Mouse (Mus musculus) limb, embryonic 13.5 days (tissue): Measurements from ENCODE around the gene Mgl2. TPM values are rescaled to one million over a fixed set of nuclear protein-coding genes. Genes with fewer than 3 reads are reported as not detected.
"Not testable (repeated sequence)": the region's sequence is repeated elsewhere in the genome, so short reads cannot be mapped to it uniquely, and the experiment has no call there.

Experiments used
- ATAC-seq: fragments of 200-750 bp; cut with Nextera tagmentation; 2 replicates; pipeline ENCODE4 v1.8.0; 2017; ENCODE audit warnings: low read depth, moderate number of reproducible peaks, moderate TSS enrichment; ENCODE audit not compliant: low FRiP score
- H3K27ac ChIP-seq: fragments of 300-500 bp; sonication (generic); 2 replicates; pipeline ENCODE4 v1.5.1; 2015; ENCODE audit warnings: inconsistent platforms, mild to moderate bottlenecking, moderate library complexity
- H3K27me3 ChIP-seq: fragments of 300-500 bp; sonication (generic); 2 replicates; pipeline ENCODE4 v1.6.1; 2015; ENCODE audit warnings: mild to moderate bottlenecking, inconsistent platforms
- H3K36me3 ChIP-seq: fragments of 300-500 bp; sonication (generic); 2 replicates; pipeline ENCODE4 v1.6.1; 2015; ENCODE audit warnings: inconsistent platforms, mild to moderate bottlenecking, moderate library complexity
- H3K4me1 ChIP-seq: fragments of 300-500 bp; sonication (generic); 2 replicates; pipeline ENCODE4 v1.6.1; 2015; ENCODE audit warnings: inconsistent platforms
- H3K4me2 ChIP-seq: fragments of 300-500 bp; sonication (generic); replicated peaks from 2 replicates; pipeline ENCODE4 v1.6.1; 2015; ENCODE audit warnings: inconsistent platforms, mild to moderate bottlenecking, moderate library complexity
- H3K4me3 ChIP-seq: fragments of 300-500 bp; sonication (generic); 2 replicates; pipeline ENCODE4 v1.5.1; 2015; ENCODE audit warnings: moderate library complexity, mild to moderate bottlenecking, inconsistent platforms
- H3K9ac ChIP-seq: fragments of 300-500 bp; sonication (generic); 2 replicates; pipeline ENCODE4 v1.6.1; 2015; ENCODE audit warnings: mild to moderate bottlenecking, inconsistent platforms
- H3K9me3 ChIP-seq: fragments of 300-500 bp; sonication (generic); 2 replicates; pipeline ENCODE4 v1.6.1; 2016; ENCODE audit warnings: inconsistent platforms
- WGBS: fragments of 180-500 bp; shearing (Covaris S2); methylation state at CpG from one replicate; pipeline ENCODE4 v1.1.7; 2015; 5-methylcytosine and 5-hydroxymethylcytosine counted together
- polyA plus RNA-seq: library from polyadenylated mRNA; unstranded; fragments of >200 nt; fragmentation: Nextera tagmentation; extraction: Ambion mirVana; gene quantifications from 2 replicates; pipeline ENCODE4 v1.2.1, GENCODE M21; 2015

The Mgl2 gene
- polyA plus RNA-seq, 1 experiment from 2014 or later = 0.25 TPM

- not testable (repeated sequence) for ATAC-seq, H3K9ac ChIP-seq
- 68% methylated on average over 3 of the region's 3 CpGs for WGBS
Observed at GRCm38 (mm10) chr11:70135001-70135400, 4.9 kb downstream of the Mgl2 start.

GRCm38 (mm10) chr11:70135925-70136324 is 5.8 kb downstream of the Mgl2 start:
- not testable (repeated sequence) for H3K4me2 ChIP-seq, H3K4me1 ChIP-seq, H3K9me3 ChIP-seq, H3K9ac ChIP-seq, ATAC-seq, H3K36me3 ChIP-seq, H3K27ac ChIP-seq, H3K27me3 ChIP-seq, H3K4me3 ChIP-seq
- WGBS = 86% methylated on average over 8 of the region's 8 CpGs

More at GRCm38 (mm10) chr11:70135001-70135400, 4.9 kb downstream of the Mgl2 start:
- H3K27ac ChIP-seq, H3K4me1 ChIP-seq, H3K9me3 ChIP-seq, H3K4me3 ChIP-seq, H3K36me3 ChIP-seq, H3K27me3 ChIP-seq, H3K4me2 ChIP-seq: not testable (repeated sequence)

- Histone ChIP-seq H3K9ac (no peak overlapping the region), H3K4me2 (no peak overlapping the region), H3K27ac (no peak overlapping the region), H3K4me3 (no peak overlapping the region), H3K36me3 (no peaks in the 10 kb centered on the region), H3K9me3 (no peaks in the 10 kb centered on the region), H3K4me1 (no peaks in the 10 kb centered on the region), H3K27me3 (no peaks in the 10 kb centered on the region)
- WGBS = 85% methylated on average over 10 of the region's 10 CpGs
- no peak for ATAC-seq
Observed at GRCm38 (mm10) chr11:70139171-70139570, 9.0 kb downstream of the Mgl2 start.

- Histone ChIP-seq H3K27ac (no peak overlapping the region), H3K27me3 (no peaks in the 10 kb centered on the region), H3K9ac (no peak overlapping the region), H3K4me2 (no peak overlapping the region), H3K9me3 (no peaks in the 10 kb centered on the region), H3K4me3 (no peak overlapping the region), H3K4me1 (no peaks in the 10 kb centered on the region), H3K36me3 (no peaks in the 10 kb centered on the region)
- ATAC-seq = no peak
- WGBS = 55% methylated on average over 3 of the region's 3 CpGs
Observed at GRCm38 (mm10) chr11:70151072-70151471, 20.9 kb downstream of the Mgl2 start.

GRCm38 (mm10) chr11:70155897-70156296 is 25.8 kb downstream of the Mgl2 start, which contains the start of gene Clec10a:
Gene Clec10a (plus strand): TSS chr11:70156197.
- not testable (repeated sequence) for H3K4me2 ChIP-seq, H3K27ac ChIP-seq, H3K36me3 ChIP-seq, H3K4me3 ChIP-seq, H3K9me3 ChIP-seq, H3K27me3 ChIP-seq, ATAC-seq, H3K4me1 ChIP-seq, H3K9ac ChIP-seq
- WGBS = no CpG with 5 or more reads among the region's 5 CpGs

- no peak overlapping the region for H3K9ac ChIP-seq
- H3K27ac ChIP-seq = no peak overlapping the region
- no peak overlapping the region for H3K4me3 ChIP-seq
- WGBS = 83% methylated on average over 3 of the region's 3 CpGs
- no peaks in the 10 kb centered on the region for H3K27me3 ChIP-seq
- H3K9me3 ChIP-seq = no peaks in the 10 kb centered on the region
- no peaks in the 10 kb centered on the region for H3K4me1 ChIP-seq
- no peak for ATAC-seq
- H3K4me2 ChIP-seq = no peak overlapping the region
- no peaks in the 10 kb centered on the region for H3K36me3 ChIP-seq
Observed at GRCm38 (mm10) chr11:70162336-70162735, 32.2 kb downstream of the Mgl2 start.

GRCm38 (mm10) chr11:70165972-70166921 is 36.1 kb downstream of the Mgl2 start:
- H3K27me3 ChIP-seq = no peaks in the 10 kb centered on the region
- no peaks in the 10 kb centered on the region for H3K9me3 ChIP-seq
- WGBS = 76% methylated on average over 16 of the region's 16 CpGs
- no peak for ATAC-seq
- H3K36me3 ChIP-seq = no peaks in the 10 kb centered on the region
- no peak overlapping the region for H3K4me3 ChIP-seq
- no peak overlapping the region for H3K9ac ChIP-seq
- H3K4me2 ChIP-seq = no peak overlapping the region
- H3K27ac ChIP-seq = no peak overlapping the region
- H3K4me1 ChIP-seq = peaks cover 10% of the 10 kb centered on the region; the same call in 1 of the 2 replicates

- no peak overlapping the region for H3K9ac ChIP-seq
- peaks cover 10% of the 10 kb centered on the region; the same call in 1 of the 2 replicates for H3K4me1 ChIP-seq
- no peak overlapping the region for H3K27ac ChIP-seq
- no peak overlapping the region for H3K4me2 ChIP-seq
- H3K36me3 ChIP-seq = no peaks in the 10 kb centered on the region
- no peaks in the 10 kb centered on the region for H3K27me3 ChIP-seq
- WGBS = 34% methylated on average over 7 of the region's 7 CpGs
- no peak overlapping the region for H3K4me3 ChIP-seq
- peak; percentile 36; the same call in 1 of the 2 replicates for ATAC-seq
- no peaks in the 10 kb centered on the region for H3K9me3 ChIP-seq
Observed at GRCm38 (mm10) chr11:70168136-70168535, 38.0 kb downstream of the Mgl2 start.

GRCm38 (mm10) chr11:70169471-70169870 is 39.3 kb downstream of the Mgl2 start:
- ATAC-seq, H3K4me3 ChIP-seq, H3K4me2 ChIP-seq, H3K9me3 ChIP-seq, H3K27ac ChIP-seq, H3K36me3 ChIP-seq, H3K9ac ChIP-seq, H3K27me3 ChIP-seq: not testable (repeated sequence)
- 87% methylated on average over 7 of the region's 7 CpGs for WGBS
- H3K4me1 ChIP-seq = peaks cover 10% of the 10 kb centered on the region; the same call in 1 of the 2 replicates

- Histone ChIP-seq H3K27me3 (no peaks in the 10 kb centered on the region), H3K4me1 (peaks cover 10% of the 10 kb centered on the region; the same call in 1 of the 2 replicates), H3K9me3 (no peaks in the 10 kb centered on the region), H3K27ac (no peak overlapping the region), H3K4me3 (no peak overlapping the region), H3K36me3 (no peaks in the 10 kb centered on the region), H3K9ac (no peak overlapping the region), H3K4me2 (no peak overlapping the region)
- ATAC-seq = no peak
- WGBS = 73% methylated on average over 7 of the region's 7 CpGs
Observed at GRCm38 (mm10) chr11:70170291-70170690, 40.2 kb downstream of the Mgl2 start.

- Histone ChIP-seq H3K27ac (no peak overlapping the region), H3K36me3 (no peaks in the 10 kb centered on the region), H3K9ac (no peak overlapping the region), H3K27me3 (no peaks in the 10 kb centered on the region), H3K9me3 (no peaks in the 10 kb centered on the region), H3K4me3 (no peak overlapping the region), H3K4me1 (peaks cover 10% of the 10 kb centered on the region; the same call in 1 of the 2 replicates), H3K4me2 (no peak overlapping the region)
- WGBS = 83% methylated on average over 7 of the region's 7 CpGs
- no peak for ATAC-seq
Observed at GRCm38 (mm10) chr11:70171181-70171580, 41.1 kb downstream of the Mgl2 start.

GRCm38 (mm10) chr11:70171847-70172246 is 41.7 kb downstream of the Mgl2 start:
- no peak overlapping the region for H3K4me3 ChIP-seq
- ATAC-seq = no peak
- no peaks in the 10 kb centered on the region for H3K9me3 ChIP-seq
- no peaks in the 10 kb centered on the region for H3K27me3 ChIP-seq
- no peak overlapping the region for H3K27ac ChIP-seq
- 57% methylated on average over 3 of the region's 3 CpGs for WGBS
- H3K36me3 ChIP-seq = no peaks in the 10 kb centered on the region
- H3K4me1 ChIP-seq = peaks cover 10% of the 10 kb centered on the region; the same call in 1 of the 2 replicates
- H3K4me2 ChIP-seq = no peak overlapping the region
- H3K9ac ChIP-seq = no peak overlapping the region
